In the genomic region with DNA sequence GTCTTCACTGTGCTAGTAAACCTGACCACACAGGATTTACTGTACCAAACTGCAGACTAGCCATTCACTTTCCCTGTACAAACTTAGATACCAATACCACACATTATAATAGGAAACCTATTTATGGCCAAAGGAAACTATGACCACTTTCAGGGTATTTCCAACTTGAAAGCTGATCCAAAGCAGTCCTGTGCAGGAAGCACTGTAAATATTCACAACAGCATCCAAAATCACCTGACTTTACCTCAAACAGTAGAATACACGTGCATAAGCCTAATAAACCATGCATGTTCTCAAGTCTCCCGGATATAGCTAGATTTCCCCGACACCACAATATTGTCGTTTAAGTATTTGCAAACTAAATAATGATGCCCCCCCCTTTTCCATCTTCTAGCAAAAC, we compare ENCODE assay signal across 9 mouse cellular contexts. TPM values are rescaled to one million over a fixed set of nuclear protein-coding genes. Genes with fewer than 3 reads are reported as not detected.
A peak's percentile ranks its signal among the peaks of the same experiment; 100 is the strongest.
DNase-seq lines count a peak whose midpoint lies in the region; ATAC-seq and TF ChIP-seq lines count a peak whose summit lies in the region.
"Had no signal": no experiment of that assay in that cellular context is flagged by ENCODE, and none has a peak within 500 bp of the region (broad histone marks: within the 10 kb centered on the region; RNA-seq: fewer than 3 reads in every experiment).

No protein-coding gene starts in this region.

- no peaks in the 10 kb centered on the region for H3K27me3 ChIP-seq in kidney, postnatal 0 days (ENCODE audit: insufficient read depth, low read length)

- H3K9ac ChIP-seq in kidney, postnatal 0 days (ENCODE audit: low read depth, low read length): peak overlapping the region; percentile 83

- no peaks in the 10 kb centered on the region for H3K9me3 ChIP-seq in kidney, postnatal 0 days (replicated peaks; ENCODE audit: low read length)

- peaks cover 15% of the 10 kb centered on the region for H3K4me1 ChIP-seq in kidney, postnatal 0 days (replicated peaks; ENCODE audit: insufficient read depth, low read length)
- no peaks in the 10 kb centered on the region; the same call in 1 of the 2 replicates for H3K4me1 ChIP-seq in brown adipose tissue, adult 24 weeks (ENCODE audit: control insufficient read depth, insufficient read depth, insufficient read length, low read length)

- H3K36me3 ChIP-seq in kidney, postnatal 0 days (ENCODE audit: insufficient read depth, low read length): peaks cover 14% of the 10 kb centered on the region; the same call in 1 of the 2 replicates

- under 1% methylated on average over 4 of the region's 4 CpGs for whole genome bisulfite sequencing in kidney, postnatal 0 days

- peak overlapping the region; percentile 81 for H3K4me2 ChIP-seq in kidney, postnatal 0 days (ENCODE audit: low read length)

- TF ChIP-seq CTCF in kidney, postnatal 0 days (IDR thresholded peaks at IDR 0.05; ENCODE audit: low read depth): no peak

- no peak for ATAC-seq in kidney, postnatal 0 days (replicated peaks; ENCODE audit: low FRiP score, low read depth)
- ATAC-seq in inflammation-experienced regulatory T-cells, adult 6 months: peak; percentile 14

- no peak overlapping the region for H3K27ac ChIP-seq in kidney, postnatal 0 days
- peak overlapping the region; percentile 61; the same call in 1 of the 2 replicates for H3K27ac ChIP-seq in brown adipose tissue, adult 24 weeks (replicated peaks; ENCODE audit: low read depth, low read length)

- no peak for DNase-seq in kidney, postnatal 0 days (ENCODE audit: low spot score)
- DNase-seq in kidney, postnatal 25 days: no peak
- peak; percentile 35 for DNase-seq in naive thymus-derived CD4-positive, alpha-beta T cell, adult 2 months (ENCODE audit: low read depth)
- no peak for DNase-seq in adrenal gland, postnatal 10 days
- DNase-seq in urinary bladder, adult 2 months (ENCODE audit: low spot score): no peak
- DNase-seq in thymus, postnatal 10 days (ENCODE audit: low spot score in 2 of 2): no peak
- DNase-seq: adrenal gland, postnatal 36 days had no signal

- peak overlapping the region; percentile 66 for H3K4me3 ChIP-seq in kidney, postnatal 0 days (replicated peaks; ENCODE audit: low read depth, low read length)
- peak overlapping the region; percentile 80 for H3K4me3 ChIP-seq in brown adipose tissue, adult 24 weeks (ENCODE audit: insufficient read depth, low read depth, low read length)

RNA-seq across cellular contexts. Expression of gene Rps12, which starts 1.0 kb away (rescaled TPM):
- 225 and 241 TPM in 2 replicates for polyA plus RNA-seq in kidney, postnatal 0 days (2015; fragmentation: Nextera tagmentation; extraction: Ambion mirVana)
- polyA plus RNA-seq in brown adipose tissue, adult 24 weeks (2012; ENCODE audit: insufficient read depth, insufficient read length, missing spikeins): 46.3 and 65.8 TPM in 2 replicates
- 100 to 1,000 TPM in 2 of 3 experiments, 10 to 100 TPM in 1; 92.3 to 940 (median 123) TPM for polyA plus RNA-seq in inflammation-experienced regulatory T-cells, adult 6 months (2017; shearing (Covaris generic))
- total RNA-seq in adrenal gland, postnatal 10 days (2021): 100 to 1,000 TPM; 477 to 532 TPM
- polyA plus RNA-seq in urinary bladder, adult 2 months (2012; rRNA removed): 4,107 and 4,241 TPM in 2 replicates

RNA-seq across cellular contexts. Expression of gene Slc18b1, which starts 10.7 kb away (rescaled TPM):
- polyA plus RNA-seq in kidney, postnatal 0 days (2015; fragmentation: Nextera tagmentation; extraction: Ambion mirVana): 16.0 and 20.2 TPM in 2 replicates
- polyA plus RNA-seq in brown adipose tissue, adult 24 weeks (2012; ENCODE audit: insufficient read depth, insufficient read length, missing spikeins): 21.2 and 22.2 TPM in 2 replicates
- polyA plus RNA-seq in inflammation-experienced regulatory T-cells, adult 6 months (2017; shearing (Covaris generic)): not detected
- total RNA-seq in adrenal gland, postnatal 10 days (2021): 10 to 100 TPM; 24.8 to 34.7 TPM
- 25.8 and 35.6 TPM in 2 replicates for polyA plus RNA-seq in urinary bladder, adult 2 months (2012; rRNA removed)

Comparison
In these comparisons a context has a peak if more than half of its experiments do, and no peak if none do; other contexts are left out.
1. RNA of gene Slc18b1, which starts 10.7 kb away (polyA plus RNA-seq): 25.8 to 35.6 TPM in urinary bladder, adult 2 months, 21.2 to 22.2 TPM in brown adipose tissue, adult 24 weeks and 16.0 to 20.2 TPM in kidney, postnatal 0 days; not detected in inflammation-experienced regulatory T-cells, adult 6 months; every median in the first group is over 10 times any median in the second.